Mouse (Mus musculus): ENCODE measurements around the gene Eif2ak2. TPM values are rescaled to one million over a fixed set of nuclear protein-coding genes. Genes with fewer than 3 reads are reported as not detected.

The Eif2ak2 gene
- polyA plus RNA-seq, 1 experiment from 2014 or later: 4.0 TPM

- H3K4me3 ChIP-seq: no peak overlapping the region
- ATAC-seq (ENCODE audit: low FRiP score): no peak
- H3K27ac ChIP-seq: no peak overlapping the region
Observed at GRCm38 (mm10) chr17:78891020-78891419, 8.6 kb upstream of the Eif2ak2 start.

GRCm38 (mm10) chr17:78889184-78889583 is 6.8 kb upstream of the Eif2ak2 start:
- H3K4me2 ChIP-seq: no peak overlapping the region
- no peak overlapping the region for H3K4me3 ChIP-seq
- no peak overlapping the region for H3K27ac ChIP-seq
- H3K9me3 ChIP-seq: no peaks in the 10 kb centered on the region
- no peaks in the 10 kb centered on the region for H3K4me1 ChIP-seq (replicated peaks)
- H3K36me3 ChIP-seq: no peaks in the 10 kb centered on the region
- 47% methylated on average over 3 of the region's 3 CpGs for WGBS
- no peak overlapping the region for H3K9ac ChIP-seq
- no peaks in the 10 kb centered on the region for H3K27me3 ChIP-seq
- no peak; the same call in 1 of the 2 replicates for ATAC-seq (ENCODE audit: low FRiP score)

More at GRCm38 (mm10) chr17:78891020-78891419, 8.6 kb upstream of the Eif2ak2 start:
- 82% methylated on average over 9 of the region's 9 CpGs for WGBS
- Histone ChIP-seq H3K4me2 (no peak overlapping the region), H3K9me3 (no peaks in the 10 kb centered on the region), H3K4me1 (replicated peaks) (no peaks in the 10 kb centered on the region), H3K9ac (no peak overlapping the region), H3K36me3 (no peaks in the 10 kb centered on the region), H3K27me3 (no peaks in the 10 kb centered on the region)

GRCm38 (mm10) chr17:78888554-78888953 is 6.2 kb upstream of the Eif2ak2 start:
- H3K4me2 ChIP-seq: no peak overlapping the region
- H3K9ac ChIP-seq: no peak overlapping the region
- whole genome bisulfite sequencing: 88% methylated on average over 4 of the region's 4 CpGs
- no peak overlapping the region for H3K27ac ChIP-seq
- H3K4me1 ChIP-seq (replicated peaks): no peaks in the 10 kb centered on the region
- H3K9me3 ChIP-seq: no peaks in the 10 kb centered on the region
- H3K27me3 ChIP-seq: no peaks in the 10 kb centered on the region
- no peak overlapping the region for H3K4me3 ChIP-seq
- H3K36me3 ChIP-seq: no peaks in the 10 kb centered on the region
- no peak for ATAC-seq (ENCODE audit: low FRiP score)

- ATAC-seq (ENCODE audit: low FRiP score): no peak
- no peak overlapping the region for H3K4me2 ChIP-seq
- H3K27me3 ChIP-seq: no peaks in the 10 kb centered on the region; the same call in 1 of the 2 replicates
- peaks cover 12% of the 10 kb centered on the region for H3K4me1 ChIP-seq (replicated peaks)
- no peaks in the 10 kb centered on the region for H3K36me3 ChIP-seq
- no peak overlapping the region for H3K9ac ChIP-seq
- H3K9me3 ChIP-seq: no peaks in the 10 kb centered on the region
- 82% methylated on average over 5 of the region's 5 CpGs for WGBS
- no peak overlapping the region for H3K4me3 ChIP-seq
- H3K27ac ChIP-seq: no peak overlapping the region
Observed at GRCm38 (mm10) chr17:78885286-78886065, 3.1 kb upstream of the Eif2ak2 start.

- no peak for ATAC-seq (ENCODE audit: low FRiP score)
- Histone ChIP-seq H3K27me3 (no peaks in the 10 kb centered on the region; the same call in 1 of the 2 replicates), H3K4me1 (replicated peaks) (peaks cover 12% of the 10 kb centered on the region), H3K9ac (no peak overlapping the region), H3K9me3 (no peaks in the 10 kb centered on the region), H3K4me3 (no peak overlapping the region), H3K4me2 (no peak overlapping the region), H3K27ac (no peak overlapping the region), H3K36me3 (no peaks in the 10 kb centered on the region)
- 91% methylated on average over 4 of the region's 4 CpGs for WGBS
Observed at GRCm38 (mm10) chr17:78883291-78883690, 918 bp upstream of the Eif2ak2 start.

- no peaks in the 10 kb centered on the region; the same call in 1 of the 2 replicates for H3K27me3 ChIP-seq
- peak overlapping the region; percentile 70 for H3K9ac ChIP-seq
- peak overlapping the region; percentile 43 for H3K4me3 ChIP-seq
- H3K36me3 ChIP-seq: no peaks in the 10 kb centered on the region
- H3K4me2 ChIP-seq: peak overlapping the region; percentile 73
- peaks cover 12% of the 10 kb centered on the region for H3K4me1 ChIP-seq (replicated peaks)
- 9% methylated on average over 7 of the region's 7 CpGs for WGBS
- H3K9me3 ChIP-seq: no peaks in the 10 kb centered on the region
- ATAC-seq (ENCODE audit: low FRiP score): peak; percentile 69
- H3K27ac ChIP-seq: peak overlapping the region; percentile 40; the same call in 1 of the 2 replicates
Observed at GRCm38 (mm10) chr17:78881878-78882304, 482 bp downstream of the Eif2ak2 start.

GRCm38 (mm10) chr17:78873886-78874285 is 8.5 kb downstream of the Eif2ak2 start:
- Histone ChIP-seq H3K27ac (no peak overlapping the region), H3K4me1 (replicated peaks) (no peaks in the 10 kb centered on the region), H3K4me3 (no peak overlapping the region), H3K4me2 (no peak overlapping the region), H3K9me3 (no peaks in the 10 kb centered on the region), H3K9ac (no peak overlapping the region), H3K27me3 (no peaks in the 10 kb centered on the region), H3K36me3 (peaks cover 2% of the 10 kb centered on the region; the same call in 1 of the 2 replicates)
- ATAC-seq (ENCODE audit: low FRiP score): no peak
- 85% methylated on average over 6 of the region's 6 CpGs for WGBS

GRCm38 (mm10) chr17:78856243-78856642 is 26.1 kb downstream of the Eif2ak2 start:
- WGBS: 89% methylated on average over 10 of the region's 10 CpGs
- no peak for ATAC-seq (ENCODE audit: low FRiP score)
- H3K36me3 ChIP-seq: peaks cover 22% of the 10 kb centered on the region; the same call in 1 of the 2 replicates
- no peak overlapping the region for H3K4me2 ChIP-seq
- H3K27ac ChIP-seq: no peak overlapping the region
- no peaks in the 10 kb centered on the region for H3K9me3 ChIP-seq
- H3K4me3 ChIP-seq: no peak overlapping the region
- no peak overlapping the region for H3K9ac ChIP-seq
- H3K27me3 ChIP-seq: no peaks in the 10 kb centered on the region
- no peaks in the 10 kb centered on the region for H3K4me1 ChIP-seq (replicated peaks)

GRCm38 (mm10) chr17:78842271-78842928 is 40.0 kb downstream of the Eif2ak2 start:
- no peak overlapping the region for H3K4me2 ChIP-seq
- H3K9ac ChIP-seq: no peak overlapping the region
- no peaks in the 10 kb centered on the region for H3K27me3 ChIP-seq
- 94% methylated on average over 7 of the region's 7 CpGs for WGBS
- no peak overlapping the region for H3K27ac ChIP-seq
- H3K36me3 ChIP-seq: peaks cover 88% of the 10 kb centered on the region
- no peak for ATAC-seq (ENCODE audit: low FRiP score)
- H3K4me1 ChIP-seq (replicated peaks): no peaks in the 10 kb centered on the region
- no peaks in the 10 kb centered on the region for H3K9me3 ChIP-seq
- H3K4me3 ChIP-seq: no peak overlapping the region

GRCm38 (mm10) chr17:78836056-78836455 is 46.3 kb downstream of the Eif2ak2 start:
- H3K27me3 ChIP-seq: no peaks in the 10 kb centered on the region
- H3K36me3 ChIP-seq: peaks cover 29% of the 10 kb centered on the region
- WGBS: 28% methylated on average over 2 of the region's 2 CpGs
- ATAC-seq (ENCODE audit: low FRiP score): no peak
- H3K4me3 ChIP-seq: peak overlapping the region; percentile 86
- peak overlapping the region; percentile 82 for H3K4me2 ChIP-seq
- peaks cover 17% of the 10 kb centered on the region for H3K4me1 ChIP-seq (replicated peaks)
- no peaks in the 10 kb centered on the region for H3K9me3 ChIP-seq
- H3K27ac ChIP-seq: peak overlapping the region; percentile 85
- H3K9ac ChIP-seq: peak overlapping the region; percentile 70

GRCm38 (mm10) chr17:78834856-78835835 is 47.2 kb downstream of the Eif2ak2 start, which contains the start of the genes Heatr5b and Gpatch11:
TSS of gene Heatr5b (minus strand) at chr17:78835364.
TSS of gene Gpatch11 (plus strand) at chr17:78835567.
- peak; percentile 99 for ATAC-seq (ENCODE audit: low FRiP score)
- no peaks in the 10 kb centered on the region for H3K27me3 ChIP-seq
- under 1% methylated on average over 81 of the region's 81 CpGs for WGBS

More at GRCm38 (mm10) chr17:78834856-78835835, 47.2 kb downstream of the Eif2ak2 start, which contains the start of the genes Heatr5b and Gpatch11:
- H3K4me3 ChIP-seq: peak within 1 kb of the TSS; percentile 86
- peak within 1 kb of the TSS; percentile 90 for H3K27ac ChIP-seq
- peak within 1 kb of the TSS; percentile 82 for H3K4me2 ChIP-seq
- H3K9ac ChIP-seq: peak within 1 kb of the TSS; percentile 93
- H3K4me1 ChIP-seq (replicated peaks): peaks cover 17% of the 10 kb centered on the region
- peaks cover 33% of the 10 kb centered on the region for H3K36me3 ChIP-seq
- H3K9me3 ChIP-seq: no peaks in the 10 kb centered on the region

Measured in hindbrain, embryonic 13.5 days (tissue).